Mouse (Mus musculus) MEL (cell line): ENCODE measurements at regions not wholly inside any gene's neighbourhood (a gene's known extent, or its start where the extent isn't known, plus 50 kb on each side); places are given as distances from the start of the nearest gene placed in this dataset.

Source experiments
- E2F4 ChIP-seq: IDR thresholded peaks from 2 replicates; pipeline ENCODE4 v1.6.1; 2011; ENCODE audit warnings: low read depth, low read length, improper control_type of control experiment, borderline replicate concordance
- ELF1 ChIP-seq: IDR thresholded peaks from 2 replicates; pipeline ENCODE4 v1.6.1; 2014; ENCODE audit warnings: low read depth, mild to moderate bottlenecking, inconsistent platforms, low read length, improper control_type of control experiment, moderate library complexity
- KAT2A ChIP-seq: conservative IDR thresholded peaks from 2 replicates; pipeline ENCODE4 v1.6.1; 2012; ENCODE audit warnings: low read depth, low read length, improper control_type of control experiment, inconsistent platforms
- MAFK ChIP-seq: IDR thresholded peaks from 2 replicates; pipeline ENCODE4 v1.6.1; 2011; ENCODE audit warnings: low read depth, mild to moderate bottlenecking, low read length, improper control_type of control experiment, borderline replicate concordance
- POLR2A ChIP-seq, 2 experiments: IDR thresholded peaks; 2 replicates each; pipeline ENCODE4 v1.6.1; 2011 to 2012; ENCODE audit warnings: low read length in 2 of 2, mild to moderate bottlenecking in 2 of 2, control low read depth in 1 of 2, improper control_type of control experiment in 1 of 2, low read depth in 1 of 2, moderate library complexity in 1 of 2; ENCODE audit not compliant: control insufficient read depth in 1 of 2, insufficient read depth in 1 of 2, poor library complexity in 1 of 2
- RAD21 ChIP-seq: IDR thresholded peaks from 2 replicates; pipeline ENCODE4 v1.6.1; 2011; ENCODE audit warnings: mild to moderate bottlenecking, low read depth, low read length, improper control_type of control experiment
- SMC3 ChIP-seq: IDR thresholded peaks from 2 replicates; pipeline ENCODE4 v1.6.1; 2011; ENCODE audit warnings: low read depth, low read length, improper control_type of control experiment
- ZMIZ1 ChIP-seq: IDR thresholded peaks from 2 replicates; pipeline ENCODE4 v1.6.1; 2012; ENCODE audit warnings: low read depth, mild to moderate bottlenecking, inconsistent platforms, low read length, improper control_type of control experiment, moderate library complexity

DNA sequence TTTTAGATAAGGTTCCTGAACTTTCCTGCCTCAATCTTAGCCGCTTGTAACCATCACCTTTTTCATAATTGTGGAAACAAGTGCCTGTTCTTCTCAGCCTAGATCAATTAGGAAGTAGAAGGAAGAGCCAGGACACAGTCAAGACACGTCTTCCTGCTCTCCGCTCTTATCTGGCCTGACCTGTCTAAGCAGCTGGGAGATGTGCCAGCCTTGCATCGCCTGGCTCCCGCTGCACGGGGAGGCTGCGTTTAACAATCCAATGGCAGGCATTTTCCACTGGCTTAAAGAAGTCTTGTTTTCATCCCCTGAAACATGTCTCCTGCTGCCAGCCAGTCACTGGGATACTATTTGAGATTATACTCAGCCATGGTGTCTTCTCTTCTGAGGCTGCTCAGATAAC lies 86.3 kb upstream of the Tmem108 start:
- TF ChIP-seq POLR2A (IDR thresholded peaks at IDR 0.05; ENCODE audit: control insufficient read depth in 1 of 2, insufficient read depth in 1 of 2, low read depth in 1 of 2, low read length in 2 of 2, poor library complexity in 1 of 2) (no peak), RAD21 (no peak), KAT2A (no peak), ELF1 (no peak), E2F4 (no peak), MAFK (no peak), ZMIZ1 (no peak), SMC3 (no peak)
